Mouse (Mus musculus): ENCODE results near the gene Naa38. TPM values are rescaled to one million over a fixed set of nuclear protein-coding genes. Genes with fewer than 3 reads are reported as not detected.
A peak's percentile ranks its signal among the peaks of the same experiment; 100 is the strongest.

Naa38 gene
- polyA plus RNA-seq, 1 experiment = 24.2 TPM

- peaks cover 72% of the 10 kb centered on the region for H3K27me3 ChIP-seq (ENCODE audit: control insufficient read depth)
- H3K4me1 ChIP-seq (ENCODE audit: control insufficient read depth) = peaks cover 61% of the 10 kb centered on the region
- no peak for TF ChIP-seq GATA1 (IDR thresholded peaks at IDR 0.05; ENCODE audit: low read length)
- TF ChIP-seq TAL1 (IDR thresholded peaks at IDR 0.05; ENCODE audit: low read length) = no peak
- peak overlapping the region; percentile 59 for H3K4me3 ChIP-seq (replicated peaks)
- H3K36me3 ChIP-seq (ENCODE audit: control insufficient read depth) = no peaks in the 10 kb centered on the region
- H3K9me3 ChIP-seq (ENCODE audit: control insufficient read depth, low read length) = no peaks in the 10 kb centered on the region
These were observed 24.1 kb downstream of the Naa38 start for GRCm38 (mm10) chr11:69419443-69419812.

GRCm38 (mm10) chr11:69419813-69420553 is 24.7 kb downstream of the Naa38 start:
- peak overlapping the region; percentile 59 for H3K4me3 ChIP-seq (replicated peaks)
- no peaks in the 10 kb centered on the region for H3K36me3 ChIP-seq (ENCODE audit: control insufficient read depth)
- no peaks in the 10 kb centered on the region for H3K9me3 ChIP-seq (ENCODE audit: control insufficient read depth, low read length)
- TF ChIP-seq GATA1 (IDR thresholded peaks at IDR 0.05; ENCODE audit: low read length) = no peak
- TF ChIP-seq TAL1 (IDR thresholded peaks at IDR 0.05; ENCODE audit: low read length) = no peak
- H3K27me3 ChIP-seq (ENCODE audit: control insufficient read depth) = peaks cover 72% of the 10 kb centered on the region
- peaks cover 59% of the 10 kb centered on the region for H3K4me1 ChIP-seq (ENCODE audit: control insufficient read depth)

- no peak for TF ChIP-seq TAL1 (IDR thresholded peaks at IDR 0.05; ENCODE audit: low read length)
- TF ChIP-seq GATA1 (IDR thresholded peaks at IDR 0.05; ENCODE audit: low read length) = no peak
- Histone ChIP-seq H3K27me3 (ENCODE audit: control insufficient read depth) (peaks cover 69% of the 10 kb centered on the region), H3K36me3 (ENCODE audit: control insufficient read depth) (no peaks in the 10 kb centered on the region), H3K4me3 (replicated peaks) (peak overlapping the region; percentile 59), H3K4me1 (ENCODE audit: control insufficient read depth) (peaks cover 55% of the 10 kb centered on the region), H3K9me3 (ENCODE audit: control insufficient read depth, low read length) (no peaks in the 10 kb centered on the region)
These were observed 25.3 kb downstream of the Naa38 start for GRCm38 (mm10) chr11:69420554-69421000.

GRCm38 (mm10) chr11:69421131-69421977 is 26.1 kb downstream of the Naa38 start:
- H3K36me3 ChIP-seq (ENCODE audit: control insufficient read depth) = no peaks in the 10 kb centered on the region
- no peak overlapping the region for H3K4me3 ChIP-seq (replicated peaks)
- no peaks in the 10 kb centered on the region for H3K9me3 ChIP-seq (ENCODE audit: control insufficient read depth, low read length)
- peaks cover 59% of the 10 kb centered on the region for H3K4me1 ChIP-seq (ENCODE audit: control insufficient read depth)
- H3K27me3 ChIP-seq (ENCODE audit: control insufficient read depth) = peaks cover 65% of the 10 kb centered on the region
- TF ChIP-seq TAL1 (IDR thresholded peaks at IDR 0.05; ENCODE audit: low read length) (no peak), GATA1 (IDR thresholded peaks at IDR 0.05; ENCODE audit: low read length) (no peak)

DNA sequence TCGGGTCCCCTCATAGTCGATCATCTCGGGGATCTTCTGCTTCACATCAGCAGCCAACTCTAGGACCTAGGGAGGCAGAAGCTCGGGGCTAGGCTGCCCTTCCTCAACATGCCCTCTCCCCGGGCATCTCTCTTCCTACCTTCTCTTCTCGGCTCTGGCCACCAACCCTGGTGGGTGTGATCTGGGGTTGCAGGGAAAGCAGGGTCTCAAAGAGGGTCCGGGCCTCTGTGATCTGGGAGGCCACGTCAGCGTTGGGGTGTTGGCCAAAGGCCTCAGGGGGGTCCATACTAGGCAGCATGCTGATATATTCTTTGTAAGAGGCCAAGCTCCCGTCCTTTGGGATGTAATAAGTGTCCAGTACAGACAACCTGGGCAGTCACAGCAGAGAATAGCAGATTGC is 27.6 kb downstream of the Naa38 start:
- TF ChIP-seq GATA1 (IDR thresholded peaks at IDR 0.05; ENCODE audit: low read length) = no peak
- no peak for TF ChIP-seq TAL1 (IDR thresholded peaks at IDR 0.05; ENCODE audit: low read length)
- no peaks in the 10 kb centered on the region for H3K36me3 ChIP-seq (ENCODE audit: control insufficient read depth)
- peaks cover 50% of the 10 kb centered on the region for H3K27me3 ChIP-seq (ENCODE audit: control insufficient read depth)
- H3K4me3 ChIP-seq (replicated peaks) = no peak overlapping the region
- H3K9me3 ChIP-seq (ENCODE audit: control insufficient read depth, low read length) = no peaks in the 10 kb centered on the region
- peaks cover 54% of the 10 kb centered on the region for H3K4me1 ChIP-seq (ENCODE audit: control insufficient read depth)

DNA sequence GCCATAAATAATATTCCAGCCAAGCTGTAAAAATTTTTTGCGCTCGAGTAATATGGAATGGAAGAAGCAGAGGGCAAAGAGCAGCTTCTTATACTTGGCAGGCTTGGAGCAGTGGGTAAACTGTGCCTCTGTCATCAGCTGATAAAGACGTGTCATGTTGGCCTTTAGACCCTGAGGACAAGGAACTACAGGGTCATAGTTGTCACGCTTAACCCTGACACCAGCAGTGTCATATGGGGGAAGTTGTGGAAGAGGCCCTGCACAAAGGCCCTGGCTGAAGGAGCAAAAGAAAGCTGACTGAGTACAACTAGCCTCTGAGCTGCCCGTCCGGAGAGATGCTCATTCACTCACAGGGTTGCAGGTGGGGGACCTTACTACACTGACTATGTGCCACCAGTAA is 28.6 kb downstream of the Naa38 start:
- peaks cover 48% of the 10 kb centered on the region for H3K4me1 ChIP-seq (ENCODE audit: control insufficient read depth)
- H3K36me3 ChIP-seq (ENCODE audit: control insufficient read depth) = no peaks in the 10 kb centered on the region

DNA sequence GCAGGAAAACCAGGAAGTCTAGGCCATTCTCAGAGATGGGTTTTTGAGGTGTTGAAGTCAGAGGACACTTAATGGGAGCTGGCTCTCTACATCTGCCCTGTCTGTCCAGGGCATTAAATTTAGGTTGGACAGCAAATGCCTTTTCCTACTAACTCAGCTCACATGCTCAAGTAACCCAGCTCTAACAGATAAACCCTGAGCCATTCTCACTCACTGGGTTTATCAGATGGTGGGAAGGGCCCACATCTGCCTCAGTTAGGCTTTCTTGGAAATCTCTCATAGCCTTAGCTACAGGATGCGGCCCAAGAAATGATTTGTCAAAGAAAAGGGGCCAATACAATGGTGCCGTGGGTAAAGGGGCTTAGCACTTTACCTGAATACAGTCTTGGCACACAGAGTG is 31.0 kb downstream of the Naa38 start:
- no peaks in the 10 kb centered on the region for H3K36me3 ChIP-seq (ENCODE audit: control insufficient read depth)
- H3K27me3 ChIP-seq (ENCODE audit: control insufficient read depth) = peaks cover 21% of the 10 kb centered on the region
- no peaks in the 10 kb centered on the region for H3K9me3 ChIP-seq (ENCODE audit: control insufficient read depth, low read length)
- H3K4me1 ChIP-seq (ENCODE audit: control insufficient read depth) = peaks cover 28% of the 10 kb centered on the region
- TF ChIP-seq GATA1 (IDR thresholded peaks at IDR 0.05; ENCODE audit: low read length) (peak; percentile 14; the same call in 1 of the 2 replicates), TAL1 (IDR thresholded peaks at IDR 0.05; ENCODE audit: low read length) (no peak)
- H3K4me3 ChIP-seq (replicated peaks) = no peak overlapping the region

More for the DNA sequence above, 28.6 kb downstream of the Naa38 start:
- Histone ChIP-seq H3K27me3 (ENCODE audit: control insufficient read depth) (peaks cover 40% of the 10 kb centered on the region), H3K4me3 (replicated peaks) (no peak overlapping the region), H3K9me3 (ENCODE audit: control insufficient read depth, low read length) (no peaks in the 10 kb centered on the region)
- no peak for TF ChIP-seq GATA1 (IDR thresholded peaks at IDR 0.05; ENCODE audit: low read length)
- no peak for TF ChIP-seq TAL1 (IDR thresholded peaks at IDR 0.05; ENCODE audit: low read length)

GRCm38 (mm10) chr11:69428751-69429150 is 33.5 kb downstream of the Naa38 start:
- no peaks in the 10 kb centered on the region for H3K36me3 ChIP-seq (ENCODE audit: control insufficient read depth)
- no peaks in the 10 kb centered on the region for H3K9me3 ChIP-seq (ENCODE audit: control insufficient read depth, low read length)
- TF ChIP-seq GATA1 (IDR thresholded peaks at IDR 0.05; ENCODE audit: low read length) (no peak), TAL1 (IDR thresholded peaks at IDR 0.05; ENCODE audit: low read length) (no peak)
- peaks cover 25% of the 10 kb centered on the region for H3K4me1 ChIP-seq (ENCODE audit: control insufficient read depth)
- no peak overlapping the region for H3K4me3 ChIP-seq (replicated peaks)
- H3K27me3 ChIP-seq (ENCODE audit: control insufficient read depth) = peaks cover 3% of the 10 kb centered on the region

GRCm38 (mm10) chr11:69429313-69429712 is 34.0 kb downstream of the Naa38 start:
- Histone ChIP-seq H3K9me3 (ENCODE audit: control insufficient read depth, low read length) (no peaks in the 10 kb centered on the region), H3K4me3 (replicated peaks) (no peak overlapping the region), H3K4me1 (ENCODE audit: control insufficient read depth) (peaks cover 23% of the 10 kb centered on the region), H3K36me3 (ENCODE audit: control insufficient read depth) (no peaks in the 10 kb centered on the region), H3K27me3 (ENCODE audit: control insufficient read depth) (peaks cover 3% of the 10 kb centered on the region)
- TF ChIP-seq GATA1 (IDR thresholded peaks at IDR 0.05; ENCODE audit: low read length) = no peak
- no peak for TF ChIP-seq TAL1 (IDR thresholded peaks at IDR 0.05; ENCODE audit: low read length)
